Mouse (Mus musculus): Measurements from ENCODE around the gene Gpr19.

- TF ChIP-seq EP300 (IDR thresholded peaks at IDR 0.05) (no peak), CTCF (IDR thresholded peaks at IDR 0.05) (no peak)
Observed at GRCm38 (mm10) chr6:134931146-134931545, 32.8 kb upstream of the Gpr19 start.
